Mouse (Mus musculus) erythroblast, adult 5-6 weeks (primary cell): ENCODE results near the gene Wasf1. TPM values are rescaled to one million over a fixed set of nuclear protein-coding genes. Genes with fewer than 3 reads are reported as not detected.

Experiments used
- ATAC-seq: replicated peaks from 2 replicates; pipeline ENCODE4 v1.8.0; 2016; ENCODE audit warnings: moderate number of reproducible peaks, mild to moderate bottlenecking, moderate TSS enrichment, inconsistent platforms; ENCODE audit not compliant: poor library complexity, low FRiP score, severe bottlenecking
- total RNA-seq, 2 experiments: library from RNA; stranded (forward) in 1 of 2; stranded (reverse) in 1 of 2; fragments of 150-400 nt in 1 of 2; fragments of 200-764, 138-1000 nt in 1 of 2; gene quantifications; 2 replicates each; pipeline versions ENCODE4 v1.2.3 to v1.2.4; 2015 to 2017; ENCODE audit warnings: low replicate concordance in 2 of 2

Wasf1 gene
- total RNA-seq, 2 experiments from 2014 or later: not detected

DNA sequence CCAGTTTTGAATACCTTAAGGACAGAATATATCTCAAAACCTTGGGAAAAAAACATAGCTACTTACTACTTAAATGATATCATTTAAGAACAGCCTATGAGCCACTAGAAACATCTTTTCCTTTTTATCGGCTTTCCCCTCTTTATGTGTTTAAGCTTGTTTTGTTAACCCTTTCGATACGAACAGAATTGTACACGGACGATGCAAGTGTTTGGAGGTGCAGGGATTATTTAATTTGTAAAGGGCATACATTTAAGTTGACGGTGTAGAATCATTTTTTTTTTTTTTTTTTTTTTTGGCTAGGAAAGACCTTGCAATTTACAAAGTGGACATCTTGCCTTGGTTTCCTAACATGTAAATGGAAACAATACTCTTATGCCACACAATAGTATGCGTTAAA lies 2.2 kb downstream of the Wasf1 start:
- no peak for ATAC-seq

- ATAC-seq: no peak
Measured at GRCm38 (mm10) chr10:40887316-40887715, 4.0 kb downstream of the Wasf1 start.

DNA sequence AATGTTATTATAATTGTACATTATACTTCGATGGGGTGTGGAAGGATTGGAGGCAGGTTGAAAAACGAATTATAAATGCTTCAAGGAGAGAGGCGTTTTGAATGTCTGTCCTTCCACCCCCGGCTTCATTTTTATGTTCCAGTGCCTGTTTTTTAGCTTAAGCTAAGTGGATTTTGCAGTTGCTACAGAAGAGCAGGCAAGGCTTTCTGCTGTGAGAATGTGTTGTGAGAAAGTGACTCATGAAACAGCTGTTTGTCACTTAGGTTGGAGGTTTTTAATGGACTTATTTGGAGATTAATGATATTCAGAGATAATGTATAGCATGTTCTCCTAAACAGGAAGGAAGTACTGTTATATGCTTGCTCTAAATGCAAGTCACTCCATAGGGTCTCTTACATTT lies 5.9 kb downstream of the Wasf1 start:
- no peak for ATAC-seq

DNA sequence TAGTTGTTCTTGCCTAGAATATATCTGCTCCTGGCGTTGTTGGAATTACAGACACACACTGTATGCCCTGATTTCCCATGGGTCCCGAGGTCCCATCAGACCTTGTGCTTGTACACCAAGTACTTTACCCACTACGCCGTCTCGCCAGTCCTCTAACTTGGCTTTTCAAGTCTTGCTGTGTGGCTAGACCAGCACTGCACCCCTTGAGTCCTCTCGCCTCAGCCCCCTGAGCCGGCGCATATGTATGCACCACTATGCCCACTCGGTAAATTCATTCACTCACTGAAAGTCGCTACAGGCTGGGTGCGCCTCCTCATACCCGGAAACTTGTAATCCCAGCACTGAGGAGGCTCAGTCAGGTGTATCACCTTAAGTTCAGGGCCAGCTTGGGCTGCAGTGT lies 12.5 kb downstream of the Wasf1 start:
- ATAC-seq: no peak

DNA sequence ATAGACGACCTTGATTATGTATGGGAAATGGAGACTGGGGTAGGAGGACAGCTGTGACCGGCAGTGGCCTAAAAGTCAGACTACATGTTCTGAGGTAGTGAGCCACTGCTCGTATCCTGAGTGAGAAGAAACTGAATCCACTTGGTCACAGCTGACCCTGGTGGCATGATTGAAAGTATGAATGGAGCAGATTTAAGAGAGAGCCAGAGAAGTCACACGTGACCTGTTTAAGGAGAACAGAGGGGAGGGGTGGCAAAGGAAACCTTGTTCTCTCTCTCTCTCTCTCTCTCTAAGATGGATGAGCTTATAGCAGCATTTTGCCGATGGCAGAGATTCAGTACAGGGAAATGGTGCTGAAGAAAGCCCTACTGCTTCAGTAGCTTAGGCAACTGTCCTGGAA lies 13.4 kb downstream of the Wasf1 start:
- no peak for ATAC-seq

- ATAC-seq: no peak
Measured at GRCm38 (mm10) chr10:40901786-40902185, 18.5 kb downstream of the Wasf1 start.

DNA sequence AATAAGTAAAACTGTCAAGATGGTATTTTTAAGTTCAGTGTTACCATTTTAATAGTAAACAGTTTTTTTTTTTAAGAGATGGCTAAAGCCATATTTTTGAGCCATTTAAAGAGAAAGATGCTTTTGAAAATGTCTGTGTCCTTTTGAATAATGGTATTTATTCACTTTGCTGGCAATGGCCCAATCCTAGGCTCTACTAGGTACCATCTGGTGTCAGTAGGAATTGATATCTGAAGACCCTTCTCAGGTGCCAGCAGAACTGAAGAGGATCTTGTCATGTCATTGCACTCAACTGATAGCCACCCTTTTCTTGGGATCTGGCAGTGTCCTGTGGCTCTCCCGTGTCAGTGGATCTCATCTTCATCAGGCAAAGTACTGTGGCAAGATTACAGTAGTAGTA lies 22.9 kb downstream of the Wasf1 start:
- no peak for ATAC-seq

- no peak for ATAC-seq
Measured at GRCm38 (mm10) chr10:40906802-40907201, 23.5 kb downstream of the Wasf1 start.

- ATAC-seq: no peak
Measured at GRCm38 (mm10) chr10:40908580-40908979, 25.3 kb downstream of the Wasf1 start.

DNA sequence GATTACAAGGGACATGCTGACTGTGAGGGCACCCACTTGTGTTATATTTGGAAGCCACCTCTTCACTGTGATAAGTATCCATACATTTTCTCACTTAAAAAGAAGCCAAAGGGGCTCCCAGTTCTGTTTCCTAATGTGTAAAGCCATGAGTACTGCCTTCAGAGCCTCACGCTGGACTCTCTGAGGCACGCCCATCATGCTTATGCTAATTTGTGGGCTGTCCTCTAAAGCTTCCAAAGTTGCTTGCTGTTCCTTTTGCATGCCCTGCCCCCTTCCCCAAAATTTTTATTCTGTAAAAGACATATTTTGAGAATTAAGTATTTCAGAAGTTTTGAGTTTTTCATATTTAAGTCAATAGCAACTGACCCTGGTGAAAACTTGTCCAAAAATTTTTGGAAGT lies 27.5 kb downstream of the Wasf1 start:
- ATAC-seq: no peak

GRCm38 (mm10) chr10:40915240-40915639 lies 32.0 kb downstream of the Wasf1 start:
- no peak for ATAC-seq

DNA sequence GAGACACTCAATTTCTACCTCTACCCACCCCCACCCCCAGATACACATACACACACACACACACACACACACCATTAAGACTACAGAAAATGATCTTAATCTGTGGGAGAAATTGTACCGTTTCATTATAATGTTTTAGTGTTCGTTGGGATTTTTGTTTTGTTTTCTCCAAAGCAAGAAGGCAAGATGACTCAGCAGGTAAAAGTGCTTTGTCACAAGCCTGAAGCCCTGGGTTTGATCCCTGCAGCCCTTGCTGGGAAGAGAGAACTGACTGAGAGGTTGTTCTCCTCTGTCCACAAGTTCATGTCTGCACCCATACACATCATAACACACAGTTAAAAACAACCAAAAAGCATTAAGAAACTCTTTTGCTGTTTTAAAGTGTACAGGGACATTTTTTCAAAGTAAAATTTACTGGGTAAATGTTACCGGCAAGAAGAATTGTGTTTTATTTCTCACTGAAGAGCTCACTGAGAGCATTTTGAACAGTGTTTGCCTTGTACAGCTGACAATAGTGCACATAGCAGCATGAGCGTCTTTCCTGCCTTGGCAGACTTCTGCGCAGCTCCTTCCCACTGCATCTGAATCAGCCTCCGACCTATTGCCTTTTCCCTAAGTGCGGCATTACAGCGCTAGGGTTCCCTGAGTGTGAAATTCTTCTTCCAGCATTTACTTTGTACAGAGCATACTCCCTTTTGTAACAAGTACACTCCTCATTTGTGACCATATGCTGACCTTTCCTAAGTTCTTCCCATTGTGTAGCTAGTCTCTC lies 35.6 kb downstream of the Wasf1 start:
- ATAC-seq: no peak

DNA sequence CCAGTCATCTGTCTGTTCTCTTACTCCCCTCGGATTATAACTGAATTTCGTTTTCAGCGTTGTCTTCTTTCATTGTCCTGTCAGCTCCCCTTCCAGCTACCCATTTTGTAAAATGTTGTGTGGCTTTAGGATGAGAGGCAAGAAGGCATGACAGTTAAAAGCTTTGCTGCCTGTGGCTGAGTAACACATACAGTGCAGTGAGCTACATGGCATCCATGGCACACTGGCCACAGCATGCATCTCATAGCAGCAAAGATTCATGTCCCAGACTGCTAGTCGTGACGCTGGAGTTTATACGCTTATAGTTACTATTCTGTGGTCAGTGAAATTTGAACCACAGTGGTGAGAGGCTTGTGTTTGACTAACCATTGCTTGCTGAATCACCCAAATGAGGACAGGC lies 36.2 kb downstream of the Wasf1 start:
- ATAC-seq: no peak

GRCm38 (mm10) chr10:40932995-40933394 lies 49.7 kb downstream of the Wasf1 start:
- ATAC-seq: no peak

DNA sequence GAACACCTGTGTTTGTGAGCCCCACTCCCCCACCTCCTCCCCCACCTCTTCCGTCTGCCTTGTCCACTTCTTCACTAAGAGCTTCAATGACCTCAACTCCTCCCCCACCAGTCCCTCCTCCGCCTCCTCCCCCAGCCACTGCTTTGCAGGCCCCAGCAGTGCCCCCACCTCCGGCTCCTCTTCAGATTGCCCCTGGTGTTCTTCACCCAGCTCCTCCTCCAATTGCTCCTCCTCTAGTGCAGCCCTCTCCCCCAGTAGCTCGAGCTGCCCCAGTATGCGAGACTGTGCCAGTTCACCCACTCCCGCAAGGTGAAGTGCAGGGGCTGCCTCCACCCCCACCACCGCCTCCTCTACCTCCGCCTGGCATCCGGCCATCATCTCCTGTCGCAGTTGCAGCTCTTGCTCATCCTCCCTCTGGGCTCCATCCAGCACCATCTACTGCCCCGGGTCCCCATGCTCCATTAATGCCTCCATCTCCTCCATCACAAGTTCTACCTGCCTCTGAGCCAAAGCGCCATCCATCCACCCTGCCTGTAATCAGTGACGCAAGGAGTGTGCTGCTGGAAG lies 53.0 kb downstream of the Wasf1 start:
- ATAC-seq: no peak

GRCm38 (mm10) chr10:40937569-40937968 lies 54.3 kb downstream of the Wasf1 start:
- ATAC-seq: no peak

DNA sequence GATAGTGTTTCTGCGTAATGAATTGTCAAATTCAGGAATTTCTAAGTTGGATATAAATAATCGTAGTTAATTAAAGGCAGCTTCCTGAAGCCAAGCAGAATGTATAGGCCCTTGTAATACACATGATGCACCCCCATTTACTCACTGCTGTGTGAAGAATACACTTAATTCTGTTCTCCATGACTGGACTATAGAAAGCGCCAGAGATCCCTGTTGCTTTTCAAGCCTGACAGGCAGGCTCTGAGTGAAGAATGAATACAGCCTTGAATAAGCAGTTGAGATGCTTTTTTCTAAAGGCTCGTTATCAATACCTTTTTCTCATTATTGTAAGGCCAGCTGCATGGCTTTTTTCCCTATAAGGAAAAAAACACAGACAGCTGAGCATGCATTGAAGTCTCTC lies 59.4 kb downstream of the Wasf1 start:
- no peak for ATAC-seq

DNA sequence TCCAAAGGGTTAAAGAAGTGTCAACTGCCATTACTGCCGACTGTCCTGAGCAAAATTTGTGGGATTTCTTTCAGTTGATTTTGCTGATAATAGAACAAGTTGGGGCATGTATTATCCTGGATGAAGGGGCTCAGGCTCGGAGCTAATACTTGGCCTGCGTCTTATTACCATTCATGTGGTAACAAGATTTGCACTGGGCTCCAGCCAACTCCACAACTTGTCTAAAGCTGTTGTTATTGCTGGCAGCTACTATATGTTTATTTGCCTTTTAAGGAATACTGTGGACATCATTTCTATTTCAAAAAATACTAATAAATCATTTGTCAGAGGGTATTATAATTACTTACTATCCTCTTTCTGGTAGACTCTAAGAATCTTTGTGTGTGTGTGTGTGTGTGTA lies 66.9 kb downstream of the Wasf1 start:
- no peak for ATAC-seq

DNA sequence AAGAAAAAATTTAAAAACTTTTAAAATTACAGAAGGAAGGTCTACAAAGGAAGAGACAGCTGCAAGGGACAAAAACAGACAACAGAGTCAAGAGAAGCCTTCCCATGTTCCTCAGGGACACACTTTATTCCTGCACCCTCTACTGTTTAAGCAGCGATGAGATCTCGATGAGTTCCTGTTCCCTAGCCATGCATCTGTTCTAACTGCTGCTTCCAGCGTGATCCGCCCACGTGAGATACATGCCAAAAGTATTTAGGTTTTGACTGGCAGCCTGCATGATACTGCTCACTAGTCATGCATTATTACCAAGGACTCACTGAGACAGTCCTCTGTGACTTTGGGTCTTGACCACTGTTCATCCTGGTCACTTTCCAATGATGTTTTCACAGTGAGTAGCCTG lies 72.9 kb downstream of the Wasf1 start:
- no peak for ATAC-seq

DNA sequence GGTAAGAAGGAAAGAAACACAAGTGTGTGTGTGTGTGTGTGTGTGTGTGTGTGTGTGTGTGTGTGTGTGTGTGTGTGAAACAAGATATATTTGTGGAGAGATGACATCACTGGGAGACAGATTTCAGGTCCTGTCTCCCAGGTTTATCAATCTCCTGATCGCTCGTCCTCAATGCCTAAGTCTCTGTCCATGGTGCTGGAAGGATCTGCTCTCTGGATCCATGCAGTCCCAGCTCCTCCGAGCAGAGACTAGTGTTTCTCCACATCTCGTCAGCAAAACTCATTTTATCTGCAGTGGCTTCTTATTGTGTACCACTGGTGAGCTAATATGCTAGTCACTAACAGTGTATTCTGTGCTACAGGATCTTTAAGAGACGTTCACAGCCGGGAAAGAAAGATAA lies 78.1 kb downstream of the Wasf1 start:
- no peak for ATAC-seq

DNA sequence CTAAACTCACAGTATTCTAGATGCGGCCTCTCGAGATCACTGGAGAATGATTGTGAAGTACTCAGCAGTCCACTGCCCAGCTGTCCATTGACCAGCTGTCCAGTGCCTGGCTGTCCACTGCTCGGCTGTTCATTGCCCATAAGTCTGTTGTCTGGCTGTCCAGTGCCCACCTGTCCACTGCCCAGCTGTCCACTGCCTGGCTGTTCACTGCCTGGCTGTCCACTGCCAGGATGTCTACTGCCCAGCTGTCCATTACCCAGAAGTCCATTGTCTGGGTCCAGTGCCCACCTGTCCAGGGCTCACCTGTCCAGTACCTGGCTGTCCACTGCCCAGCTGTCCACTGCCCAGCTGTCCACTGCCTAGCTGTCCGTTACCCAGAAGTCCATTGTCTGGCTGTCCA lies 78.7 kb downstream of the Wasf1 start:
- ATAC-seq: no peak

- ATAC-seq: no peak
Measured at GRCm38 (mm10) chr10:40964546-40964945, 81.3 kb downstream of the Wasf1 start.
